In the genomic region with DNA sequence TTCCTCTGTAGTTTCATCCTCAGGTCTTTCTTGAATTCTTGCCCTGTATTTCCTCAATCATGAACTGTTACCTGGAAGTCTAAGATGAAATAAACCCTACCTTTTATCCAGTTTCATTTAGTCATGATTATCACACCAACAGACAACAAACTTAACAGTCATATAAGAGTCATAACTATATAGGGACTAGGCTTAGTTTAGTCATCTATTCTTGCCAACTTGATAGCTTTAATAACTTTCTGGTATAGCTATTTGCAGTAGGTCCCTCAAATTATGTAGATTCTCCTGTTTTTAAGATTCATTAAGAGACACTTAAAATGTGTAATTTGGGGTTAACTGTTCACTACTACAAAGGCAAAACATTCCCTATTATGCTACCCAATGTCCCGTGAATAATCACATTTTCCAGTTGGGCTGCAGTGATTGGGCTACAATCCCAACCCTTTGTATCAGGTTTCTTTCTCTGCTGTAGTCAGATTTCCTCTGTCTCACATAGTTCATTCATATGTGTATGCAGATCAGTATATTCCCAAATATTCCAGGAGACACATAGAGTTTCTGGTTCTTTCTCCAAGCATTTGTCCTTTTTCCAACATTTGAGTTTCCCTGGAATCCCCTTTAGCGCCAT, we compare ENCODE assay signal across 18 mouse cellular contexts.
A peak's percentile ranks its signal among the peaks of the same experiment; 100 is the strongest.
DNase-seq lines count a peak whose midpoint lies in the region; ATAC-seq and TF ChIP-seq lines count a peak whose summit lies in the region.
"Had no signal": no experiment of that assay in that cellular context is flagged by ENCODE, and none has a peak within 500 bp of the region (broad histone marks: within the 10 kb centered on the region; RNA-seq: fewer than 3 reads in every experiment).

No protein-coding gene starts in this region.

- H3K4me1 ChIP-seq in midbrain, postnatal 0 days (ENCODE audit: insufficient read depth, low read length), result no peaks in the 10 kb centered on the region
- H3K4me1 ChIP-seq in midbrain, embryonic 15.5 days, result no peaks in the 10 kb centered on the region
- no peaks in the 10 kb centered on the region for H3K4me1 ChIP-seq in forebrain, embryonic 16.5 days (replicated peaks; ENCODE audit: control insufficient read depth, insufficient read depth, low read length)
- H3K4me1 ChIP-seq in thymus, adult 2 months (replicated peaks; ENCODE audit: control insufficient read depth, insufficient read depth, low read length), result no peaks in the 10 kb centered on the region
- H3K4me1 ChIP-seq in heart, embryonic 10.5 days, result no peaks in the 10 kb centered on the region
- H3K4me1 ChIP-seq: heart, embryonic 15.5 days; kidney, embryonic 15.5 days; limb, embryonic 10.5 days had no signal

- H3K27ac ChIP-seq in midbrain, postnatal 0 days (ENCODE audit: low read depth, low read length), result no peak overlapping the region
- no peak overlapping the region for H3K27ac ChIP-seq in midbrain, embryonic 15.5 days
- H3K27ac ChIP-seq in forebrain, embryonic 16.5 days (ENCODE audit: low read length), result no peak overlapping the region
- H3K27ac ChIP-seq in thymus, adult 2 months (ENCODE audit: control insufficient read depth, insufficient read depth, low read length), result no peak overlapping the region
- no peak overlapping the region for H3K27ac ChIP-seq in heart, embryonic 10.5 days
- H3K27ac ChIP-seq: heart, embryonic 15.5 days; kidney, embryonic 15.5 days; limb, embryonic 10.5 days; liver, embryonic 14.5 days had no signal

- no peak for TF ChIP-seq POLR2A in thymus, adult 2 months (IDR thresholded peaks at IDR 0.05; ENCODE audit: control insufficient read depth, extremely low read depth, insufficient read depth, low read length, poor library complexity)

- no peaks in the 10 kb centered on the region for H3K27me3 ChIP-seq in midbrain, postnatal 0 days (ENCODE audit: insufficient read depth, low read length)
- no peaks in the 10 kb centered on the region for H3K27me3 ChIP-seq in midbrain, embryonic 15.5 days (replicated peaks)
- H3K27me3 ChIP-seq in forebrain, embryonic 16.5 days (replicated peaks; ENCODE audit: control insufficient read depth, insufficient read depth, low read length), result no peaks in the 10 kb centered on the region
- no peaks in the 10 kb centered on the region for H3K27me3 ChIP-seq in thymus, adult 2 months (ENCODE audit: control insufficient read depth, insufficient read depth, low read length)
- H3K27me3 ChIP-seq in heart, embryonic 10.5 days (ENCODE audit: insufficient read depth, poor library complexity, severe bottlenecking), result no peaks in the 10 kb centered on the region
- H3K27me3 ChIP-seq: heart, embryonic 15.5 days; kidney, embryonic 15.5 days; Patski had no signal

- no peaks in the 10 kb centered on the region for H3K36me3 ChIP-seq in midbrain, postnatal 0 days (ENCODE audit: insufficient read depth, low read length)
- no peaks in the 10 kb centered on the region for H3K36me3 ChIP-seq in midbrain, embryonic 15.5 days (replicated peaks)
- H3K36me3 ChIP-seq in forebrain, embryonic 16.5 days (ENCODE audit: control insufficient read depth, insufficient read depth), result no peaks in the 10 kb centered on the region
- H3K36me3 ChIP-seq in thymus, adult 2 months (ENCODE audit: control insufficient read depth, insufficient read depth, low read length), result no peaks in the 10 kb centered on the region
- H3K36me3 ChIP-seq in heart, embryonic 10.5 days, result no peaks in the 10 kb centered on the region
- H3K36me3 ChIP-seq: heart, embryonic 15.5 days; kidney, embryonic 15.5 days; limb, embryonic 10.5 days had no signal

- no peak overlapping the region for H3K4me2 ChIP-seq in midbrain, postnatal 0 days (ENCODE audit: low read depth, low read length, poor library complexity, severe bottlenecking)
- H3K4me2 ChIP-seq in midbrain, embryonic 15.5 days, result no peak overlapping the region
- no peak overlapping the region for H3K4me2 ChIP-seq in forebrain, embryonic 16.5 days (ENCODE audit: low read length)
- H3K4me2 ChIP-seq: heart, embryonic 15.5 days; kidney, embryonic 15.5 days had no signal

- no peak overlapping the region for H3K9ac ChIP-seq in midbrain, postnatal 0 days (replicated peaks; ENCODE audit: low read length, poor library complexity, severe bottlenecking)
- no peak overlapping the region for H3K9ac ChIP-seq in midbrain, embryonic 15.5 days
- H3K9ac ChIP-seq in forebrain, embryonic 16.5 days (replicated peaks; ENCODE audit: low read depth, low read length), result no peak overlapping the region
- H3K9ac ChIP-seq: heart, embryonic 15.5 days; kidney, embryonic 15.5 days; liver, embryonic 14.5 days had no signal

- WGBS in midbrain, postnatal 0 days, result 45% methylated on average over 2 of the region's 2 CpGs
- WGBS in midbrain, embryonic 15.5 days, result 46% methylated on average over 2 of the region's 2 CpGs
- WGBS in forebrain, embryonic 16.5 days, result 23% methylated on average over 2 of the region's 2 CpGs
- WGBS in thymus, adult 2 months, result 83% methylated on average over 2 of the region's 2 CpGs
- WGBS in heart, embryonic 10.5 days, result 76% methylated on average over 2 of the region's 2 CpGs

- ATAC-seq in midbrain, postnatal 0 days (ENCODE audit: low FRiP score), result no peak
- no peak for ATAC-seq in midbrain, embryonic 15.5 days (replicated peaks)
- peak; percentile 76 for ATAC-seq in forebrain, embryonic 16.5 days
- ATAC-seq: inflammation-experienced regulatory T-cells, adult 6 months; Patski had no signal

- H3K9me3 ChIP-seq in midbrain, postnatal 0 days (ENCODE audit: low read length), result no peaks in the 10 kb centered on the region
- no peaks in the 10 kb centered on the region for H3K9me3 ChIP-seq in midbrain, embryonic 15.5 days
- H3K9me3 ChIP-seq in forebrain, embryonic 16.5 days (ENCODE audit: control insufficient read depth, low read length), result no peaks in the 10 kb centered on the region
- H3K9me3 ChIP-seq in heart, embryonic 10.5 days, result no peaks in the 10 kb centered on the region
- H3K9me3 ChIP-seq: heart, embryonic 15.5 days; kidney, embryonic 15.5 days; limb, embryonic 10.5 days had no signal

- no peak overlapping the region for H3K4me3 ChIP-seq in midbrain, postnatal 0 days (ENCODE audit: low read depth, low read length)
- no peak overlapping the region for H3K4me3 ChIP-seq in midbrain, embryonic 15.5 days
- no peak overlapping the region for H3K4me3 ChIP-seq in forebrain, embryonic 16.5 days (replicated peaks; ENCODE audit: low read length)
- no peak overlapping the region for H3K4me3 ChIP-seq in thymus, adult 2 months (ENCODE audit: control insufficient read depth, insufficient read depth, low read length)
- no peak overlapping the region for H3K4me3 ChIP-seq in heart, embryonic 10.5 days
- H3K4me3 ChIP-seq: heart, embryonic 15.5 days; kidney, embryonic 15.5 days; limb, embryonic 10.5 days had no signal

- DNase-seq in cerebellum, postnatal 14 days, result peak; percentile 61 to 72
- no peak for DNase-seq in cerebellum, adult 18-20 months
- peak; percentile 22 for DNase-seq in midbrain, postnatal 0 days (ENCODE audit: low spot score)
- no peak for DNase-seq in heart, postnatal 4 days
- DNase-seq in thymus, adult 2 months, result no peak
- no peak for DNase-seq in heart, embryonic 10.5 days (ENCODE audit: low spot score)
- DNase-seq: cerebellum, adult 9-10 months; layer of hippocampus, adult 9-11 months; lung, postnatal 14 days; thymus, postnatal 25 days had no signal

- TF ChIP-seq CTCF in midbrain, postnatal 0 days (IDR thresholded peaks at IDR 0.05), result no peak
- TF ChIP-seq CTCF in thymus, adult 2 months (IDR thresholded peaks at IDR 0.05; ENCODE audit: borderline replicate concordance, control insufficient read depth, extremely low read depth, insufficient read depth, low read length, poor library complexity), result no peak

Comparison
In these comparisons a context has a peak if more than half of its experiments do, and no peak if none do; other contexts are left out.
1. DNase-seq: peak in cerebellum, postnatal 14 days (2 of 2) and midbrain, postnatal 0 days (single experiment); none in cerebellum, adult 18-20 months (0 of 2), heart, postnatal 4 days (single experiment), thymus, adult 2 months (single experiment) and heart, embryonic 10.5 days (single experiment).